ENCODE assay signal across 26 mouse cellular contexts in the genomic region with DNA sequence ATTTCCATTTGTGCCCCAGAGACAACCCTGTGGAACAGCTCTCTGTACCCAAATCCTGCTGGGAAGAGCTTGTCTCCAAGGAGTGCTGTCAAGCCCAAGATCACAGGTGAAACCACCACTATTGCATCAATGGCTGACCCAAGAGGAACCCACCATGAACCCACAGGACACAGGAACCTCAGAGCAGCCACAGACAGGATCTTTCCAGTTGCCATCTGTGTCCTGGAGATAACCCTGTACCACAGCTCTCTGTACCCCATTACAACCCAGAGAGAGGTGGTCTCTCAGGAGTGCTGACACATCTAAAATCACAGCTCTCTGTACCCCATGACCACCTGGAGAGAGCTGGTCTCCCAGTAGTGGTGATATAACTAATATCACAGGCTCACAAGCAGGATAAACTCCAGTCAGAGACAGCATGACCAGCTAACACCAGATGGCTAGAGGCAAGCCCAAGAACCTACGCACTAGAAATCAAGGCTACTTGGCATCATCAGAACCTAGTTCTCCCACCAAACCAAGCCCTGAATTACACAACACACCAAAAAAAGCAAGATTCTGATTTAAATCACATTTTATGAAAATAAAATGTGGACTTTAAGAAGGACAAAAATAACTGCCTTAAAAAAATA.
"Had no signal": no experiment of that assay in that cellular context is flagged by ENCODE, and none has a peak within 500 bp of the region (broad histone marks: within the 10 kb centered on the region; RNA-seq: fewer than 3 reads in every experiment).

No protein-coding gene starts in this region.

- H3K36me3 ChIP-seq: heart, embryonic 10.5 days; heart, embryonic 12.5 days; hindbrain, embryonic 10.5 days; hindbrain, embryonic 12.5 days; intestine, embryonic 15.5 days; kidney, embryonic 15.5 days; limb, embryonic 10.5 days; limb, embryonic 12.5 days; liver, embryonic 13.5 days had no signal

- H3K9me3 ChIP-seq: heart, embryonic 10.5 days; heart, embryonic 12.5 days; hindbrain, embryonic 10.5 days; hindbrain, embryonic 12.5 days; intestine, embryonic 15.5 days; kidney, embryonic 15.5 days; limb, embryonic 10.5 days; limb, embryonic 12.5 days; liver, embryonic 13.5 days had no signal

- H3K4me3 ChIP-seq: heart, embryonic 10.5 days; heart, embryonic 12.5 days; hindbrain, embryonic 10.5 days; hindbrain, embryonic 12.5 days; intestine, embryonic 15.5 days; kidney, embryonic 15.5 days; left cerebral cortex, adult 2 months; limb, embryonic 10.5 days; limb, embryonic 12.5 days; liver, embryonic 13.5 days had no signal

- H3K27me3 ChIP-seq: heart, embryonic 12.5 days; hindbrain, embryonic 12.5 days; intestine, embryonic 15.5 days; kidney, embryonic 15.5 days; limb, embryonic 12.5 days; liver, embryonic 13.5 days had no signal

- DNase-seq: gastrocnemius, postnatal 14 days; gastrocnemius, postnatal 36 days; heart, adult 18-20 months; heart, postnatal 10 days; heart, postnatal 4 days; kidney, adult 11 months; kidney, adult 2 months; kidney, adult 9 months; kidney, postnatal 14 days; kidney, postnatal 36 days; liver; liver, embryonic 13.5 days had no signal

- H3K27ac ChIP-seq: heart, embryonic 10.5 days; hindbrain, embryonic 10.5 days; hindbrain, embryonic 12.5 days; hindbrain, embryonic 14.5 days; intestine, embryonic 15.5 days; kidney, embryonic 15.5 days; kidney, postnatal 0 days; left cerebral cortex, adult 2 months; limb, embryonic 10.5 days; limb, embryonic 12.5 days; liver, embryonic 13.5 days had no signal

- H3K9ac ChIP-seq: heart, embryonic 12.5 days; hindbrain, embryonic 12.5 days; hindbrain, embryonic 14.5 days; intestine, embryonic 15.5 days; kidney, embryonic 15.5 days; limb, embryonic 12.5 days; liver, embryonic 13.5 days had no signal

- H3K4me1 ChIP-seq: heart, embryonic 10.5 days; heart, embryonic 12.5 days; hindbrain, embryonic 10.5 days; hindbrain, embryonic 12.5 days; intestine, embryonic 15.5 days; kidney, embryonic 15.5 days; limb, embryonic 10.5 days; limb, embryonic 12.5 days; liver, embryonic 13.5 days had no signal

- H3K4me2 ChIP-seq: heart, embryonic 12.5 days; hindbrain, embryonic 12.5 days; hindbrain, embryonic 14.5 days; intestine, embryonic 15.5 days; kidney, embryonic 15.5 days; limb, embryonic 12.5 days; liver, embryonic 11.5 days; liver, embryonic 13.5 days had no signal

- ATAC-seq: hindbrain, embryonic 16.5 days; inflammation-experienced regulatory T-cells, adult 6 months; intestine, embryonic 15.5 days had no signal
